Mouse (Mus musculus) cerebellum, postnatal 14 days (tissue): Measurements from ENCODE around the gene Sult2a1.
"Not testable (repeated sequence)": the region's sequence is repeated elsewhere in the genome, so short reads cannot be mapped to it uniquely, and the experiment has no call there.

Source experiments
- DNase-seq, 2 experiments: peaks; one replicate each; pipeline ENCODE4 v3.0.0; 2021; ENCODE audit warnings: mixed read lengths in 2 of 2

Sult2a1 gene

GRCm38 (mm10) chr7:13837309-13837708 lies at the start of gene Sult2a1:
TSS of gene Sult2a1 (minus strand) at chr7:13837409.
- not testable (repeated sequence) for DNase-seq

- DNase-seq, result no peak
Measured at GRCm38 (mm10) chr7:13813913-13814312, 23.3 kb downstream of the Sult2a1 start.
